Mouse (Mus musculus) limb, embryonic 13.5 days (tissue): ENCODE results near the gene Cfap99. TPM values are rescaled to one million over a fixed set of nuclear protein-coding genes. Genes with fewer than 3 reads are reported as not detected.

Experiments used
- ATAC-seq: fragments of 200-750 bp; cut with Nextera tagmentation; 2 replicates; pipeline ENCODE4 v1.8.0; 2017; ENCODE audit warnings: low read depth, moderate number of reproducible peaks, moderate TSS enrichment; ENCODE audit not compliant: low FRiP score
- H3K27ac ChIP-seq: fragments of 300-500 bp; sonication (generic); 2 replicates; pipeline ENCODE4 v1.5.1; 2015; ENCODE audit warnings: inconsistent platforms, mild to moderate bottlenecking, moderate library complexity
- H3K27me3 ChIP-seq: fragments of 300-500 bp; sonication (generic); 2 replicates; pipeline ENCODE4 v1.6.1; 2015; ENCODE audit warnings: mild to moderate bottlenecking, inconsistent platforms
- H3K36me3 ChIP-seq: fragments of 300-500 bp; sonication (generic); 2 replicates; pipeline ENCODE4 v1.6.1; 2015; ENCODE audit warnings: inconsistent platforms, mild to moderate bottlenecking, moderate library complexity
- H3K4me1 ChIP-seq: fragments of 300-500 bp; sonication (generic); 2 replicates; pipeline ENCODE4 v1.6.1; 2015; ENCODE audit warnings: inconsistent platforms
- H3K4me2 ChIP-seq: fragments of 300-500 bp; sonication (generic); replicated peaks from 2 replicates; pipeline ENCODE4 v1.6.1; 2015; ENCODE audit warnings: inconsistent platforms, mild to moderate bottlenecking, moderate library complexity
- H3K4me3 ChIP-seq: fragments of 300-500 bp; sonication (generic); 2 replicates; pipeline ENCODE4 v1.5.1; 2015; ENCODE audit warnings: moderate library complexity, mild to moderate bottlenecking, inconsistent platforms
- H3K9ac ChIP-seq: fragments of 300-500 bp; sonication (generic); 2 replicates; pipeline ENCODE4 v1.6.1; 2015; ENCODE audit warnings: mild to moderate bottlenecking, inconsistent platforms
- H3K9me3 ChIP-seq: fragments of 300-500 bp; sonication (generic); 2 replicates; pipeline ENCODE4 v1.6.1; 2016; ENCODE audit warnings: inconsistent platforms
- polyA plus RNA-seq: library from polyadenylated mRNA; unstranded; fragments of >200 nt; fragmentation: Nextera tagmentation; extraction: Ambion mirVana; gene quantifications from 2 replicates; pipeline ENCODE4 v1.2.1, GENCODE M21; 2015

Cfap99 gene
- polyA plus RNA-seq, 1 experiment from 2014 or later: not detected

- Histone ChIP-seq H3K9me3 (no peaks in the 10 kb centered on the region), H3K27me3 (no peaks in the 10 kb centered on the region), H3K9ac (0 out of 2 replicates have a peak overlapping the region, but pooled peaks have one; percentile 2), H3K4me2 (no peak overlapping the region), H3K4me1 (peaks cover 23% of the 10 kb centered on the region), H3K4me3 (no peak overlapping the region), H3K36me3 (no peaks in the 10 kb centered on the region), H3K27ac (no peak overlapping the region)
- no peak for ATAC-seq
Observed at GRCm38 (mm10) chr5:34372541-34372940, 84.1 kb downstream of the Cfap99 start.

Other genes starting within 250 kb of the Cfap99 start
- 0.52 and 0.84 TPM in 2 replicates for gene Poln, start 119.2 kb upstream of the Cfap99 start, polyA plus RNA-seq
- 36.8 and 39.1 TPM in 2 replicates for gene Haus3, start 119.1 kb upstream of the Cfap99 start, polyA plus RNA-seq
- gene Mxd4, start 100.9 kb upstream of the Cfap99 start, polyA plus RNA-seq: 36.4 and 39.6 TPM in 2 replicates
- gene Zfyve28, start 151 bp upstream of the Cfap99 start, polyA plus RNA-seq: 0.93 and 1.3 TPM in 2 replicates
- gene Rnf4, start 47.7 kb downstream of the Cfap99 start, polyA plus RNA-seq: 172 and 174 TPM in 2 replicates
- gene Fam193a, start 81.3 kb downstream of the Cfap99 start, polyA plus RNA-seq: 16.0 and 18.3 TPM in 2 replicates
- 14.4 and 17.6 TPM in 2 replicates for gene Tnip2, start 225.4 kb downstream of the Cfap99 start, polyA plus RNA-seq
- 11.4 and 13.0 TPM in 2 replicates for gene Sh3bp2, start 237.2 kb downstream of the Cfap99 start, polyA plus RNA-seq